Mouse (Mus musculus): ENCODE data around the gene Abca12. TPM values are rescaled to one million over a fixed set of nuclear protein-coding genes. Genes with fewer than 3 reads are reported as not detected.

Gene Abca12
- polyA plus RNA-seq, 1 experiment from 2014 or later: not detected

GRCm38 (mm10) chr1:71307362-71307761, 107.3 kb downstream of the Abca12 start:
- no peak overlapping the region for H3K4me2 ChIP-seq (replicated peaks; ENCODE audit: low read depth, low read length)
- H3K9ac ChIP-seq (ENCODE audit: low read depth, low read length): no peak overlapping the region
- 66% methylated on average over 2 of the region's 2 CpGs for WGBS
- no peaks in the 10 kb centered on the region for H3K36me3 ChIP-seq (ENCODE audit: control insufficient read depth, insufficient read depth, low read length)
- no peak for ATAC-seq (ENCODE audit: low FRiP score)
- DNase-seq (ENCODE audit: low spot score): no peak
- no peaks in the 10 kb centered on the region for H3K4me1 ChIP-seq (replicated peaks; ENCODE audit: control insufficient read depth, insufficient read depth, low read length)
- no peaks in the 10 kb centered on the region for H3K27me3 ChIP-seq (ENCODE audit: control insufficient read depth, insufficient read depth, low read length)
- no peak overlapping the region for H3K27ac ChIP-seq (ENCODE audit: low read depth, low read length)
- no peak overlapping the region for H3K4me3 ChIP-seq (ENCODE audit: low read depth, low read length)
- H3K9me3 ChIP-seq (ENCODE audit: control insufficient read depth, low read length): no peaks in the 10 kb centered on the region

- no peak overlapping the region for H3K9ac ChIP-seq (ENCODE audit: low read depth, low read length)
- no peak overlapping the region for H3K4me2 ChIP-seq (replicated peaks; ENCODE audit: low read depth, low read length)
- no peak for DNase-seq (ENCODE audit: low spot score)
- H3K27me3 ChIP-seq (ENCODE audit: control insufficient read depth, insufficient read depth, low read length): no peaks in the 10 kb centered on the region
- no peaks in the 10 kb centered on the region for H3K4me1 ChIP-seq (replicated peaks; ENCODE audit: control insufficient read depth, insufficient read depth, low read length)
- no peak overlapping the region for H3K4me3 ChIP-seq (ENCODE audit: low read depth, low read length)
- WGBS: 59% methylated on average over 3 of the region's 3 CpGs
- no peaks in the 10 kb centered on the region for H3K36me3 ChIP-seq (ENCODE audit: control insufficient read depth, insufficient read depth, low read length)
- no peaks in the 10 kb centered on the region for H3K9me3 ChIP-seq (ENCODE audit: control insufficient read depth, low read length)
- ATAC-seq (ENCODE audit: low FRiP score): no peak
- H3K27ac ChIP-seq (ENCODE audit: low read depth, low read length): no peak overlapping the region
Observed at GRCm38 (mm10) chr1:71306196-71306595, 108.5 kb downstream of the Abca12 start.

GRCm38 (mm10) chr1:71304588-71304987, 110.1 kb downstream of the Abca12 start:
- Histone ChIP-seq H3K9me3 (ENCODE audit: control insufficient read depth, low read length) (no peaks in the 10 kb centered on the region), H3K36me3 (ENCODE audit: control insufficient read depth, insufficient read depth, low read length) (no peaks in the 10 kb centered on the region), H3K4me3 (ENCODE audit: low read depth, low read length) (no peak overlapping the region), H3K27ac (ENCODE audit: low read depth, low read length) (no peak overlapping the region), H3K9ac (ENCODE audit: low read depth, low read length) (no peak overlapping the region), H3K27me3 (ENCODE audit: control insufficient read depth, insufficient read depth, low read length) (no peaks in the 10 kb centered on the region), H3K4me2 (replicated peaks; ENCODE audit: low read depth, low read length) (no peak overlapping the region), H3K4me1 (replicated peaks; ENCODE audit: control insufficient read depth, insufficient read depth, low read length) (no peaks in the 10 kb centered on the region)
- DNase-seq (ENCODE audit: low spot score) (no peak), ATAC-seq (ENCODE audit: low FRiP score) (no peak)
- 92% methylated on average over 2 of the region's 2 CpGs for WGBS

GRCm38 (mm10) chr1:71297021-71297420, 117.7 kb downstream of the Abca12 start:
- no peak overlapping the region for H3K4me3 ChIP-seq (ENCODE audit: low read depth, low read length)
- DNase-seq (ENCODE audit: low spot score) (no peak), ATAC-seq (ENCODE audit: low FRiP score) (no peak)
- no peak overlapping the region for H3K27ac ChIP-seq (ENCODE audit: low read depth, low read length)
- no peaks in the 10 kb centered on the region for H3K4me1 ChIP-seq (replicated peaks; ENCODE audit: control insufficient read depth, insufficient read depth, low read length)
- no peak overlapping the region for H3K9ac ChIP-seq (ENCODE audit: low read depth, low read length)
- no peak overlapping the region for H3K4me2 ChIP-seq (replicated peaks; ENCODE audit: low read depth, low read length)
- 76% methylated on average over 2 of the region's 2 CpGs for WGBS
- H3K36me3 ChIP-seq (ENCODE audit: control insufficient read depth, insufficient read depth, low read length): no peaks in the 10 kb centered on the region
- H3K9me3 ChIP-seq (ENCODE audit: control insufficient read depth, low read length): no peaks in the 10 kb centered on the region
- H3K27me3 ChIP-seq (ENCODE audit: control insufficient read depth, insufficient read depth, low read length): no peaks in the 10 kb centered on the region

- no peak for DNase-seq (ENCODE audit: low spot score)
- no peak for ATAC-seq (ENCODE audit: low FRiP score)
- WGBS: 88% methylated on average over 2 of the region's 2 CpGs
- no peak overlapping the region for H3K4me2 ChIP-seq (replicated peaks; ENCODE audit: low read depth, low read length)
- no peak overlapping the region for H3K4me3 ChIP-seq (ENCODE audit: low read depth, low read length)
- no peaks in the 10 kb centered on the region for H3K9me3 ChIP-seq (ENCODE audit: control insufficient read depth, low read length)
- no peaks in the 10 kb centered on the region for H3K4me1 ChIP-seq (replicated peaks; ENCODE audit: control insufficient read depth, insufficient read depth, low read length)
- H3K27me3 ChIP-seq (ENCODE audit: control insufficient read depth, insufficient read depth, low read length): no peaks in the 10 kb centered on the region
- no peak overlapping the region for H3K9ac ChIP-seq (ENCODE audit: low read depth, low read length)
- no peaks in the 10 kb centered on the region for H3K36me3 ChIP-seq (ENCODE audit: control insufficient read depth, insufficient read depth, low read length)
- no peak overlapping the region for H3K27ac ChIP-seq (ENCODE audit: low read depth, low read length)
Observed at GRCm38 (mm10) chr1:71296585-71296984, 118.1 kb downstream of the Abca12 start.

- Histone ChIP-seq H3K9ac (ENCODE audit: low read depth, low read length) (no peak overlapping the region), H3K36me3 (ENCODE audit: control insufficient read depth, insufficient read depth, low read length) (no peaks in the 10 kb centered on the region), H3K4me1 (replicated peaks; ENCODE audit: control insufficient read depth, insufficient read depth, low read length) (no peaks in the 10 kb centered on the region), H3K4me3 (ENCODE audit: low read depth, low read length) (no peak overlapping the region), H3K27me3 (ENCODE audit: control insufficient read depth, insufficient read depth, low read length) (no peaks in the 10 kb centered on the region), H3K27ac (ENCODE audit: low read depth, low read length) (no peak overlapping the region), H3K4me2 (replicated peaks; ENCODE audit: low read depth, low read length) (no peak overlapping the region), H3K9me3 (ENCODE audit: control insufficient read depth, low read length) (no peaks in the 10 kb centered on the region)
- WGBS: 47% methylated on average over 3 of the region's 3 CpGs
- DNase-seq (ENCODE audit: low spot score) (peak; percentile 24), ATAC-seq (ENCODE audit: low FRiP score) (peak; percentile 77)
Observed at GRCm38 (mm10) chr1:71291917-71292316, 122.8 kb downstream of the Abca12 start.

- no peaks in the 10 kb centered on the region for H3K36me3 ChIP-seq (ENCODE audit: control insufficient read depth, insufficient read depth, low read length)
- ATAC-seq (ENCODE audit: low FRiP score): no peak
- no peak overlapping the region for H3K4me3 ChIP-seq (ENCODE audit: low read depth, low read length)
Observed at GRCm38 (mm10) chr1:71289511-71289910, 125.2 kb downstream of the Abca12 start.

GRCm38 (mm10) chr1:71276940-71277339, 137.8 kb downstream of the Abca12 start:
- no peaks in the 10 kb centered on the region for H3K4me1 ChIP-seq (replicated peaks; ENCODE audit: control insufficient read depth, insufficient read depth, low read length)
- H3K9me3 ChIP-seq (ENCODE audit: control insufficient read depth, low read length): no peaks in the 10 kb centered on the region
- no peak overlapping the region for H3K27ac ChIP-seq (ENCODE audit: low read depth, low read length)
- H3K9ac ChIP-seq (ENCODE audit: low read depth, low read length): no peak overlapping the region
- DNase-seq (ENCODE audit: low spot score): no peak
- ATAC-seq (ENCODE audit: low FRiP score): no peak
- H3K36me3 ChIP-seq (ENCODE audit: control insufficient read depth, insufficient read depth, low read length): no peaks in the 10 kb centered on the region
- WGBS: 63% methylated on average over 5 of the region's 5 CpGs
- no peak overlapping the region for H3K4me2 ChIP-seq (replicated peaks; ENCODE audit: low read depth, low read length)
- no peak overlapping the region for H3K4me3 ChIP-seq (ENCODE audit: low read depth, low read length)
- H3K27me3 ChIP-seq (ENCODE audit: control insufficient read depth, insufficient read depth, low read length): no peaks in the 10 kb centered on the region

More at GRCm38 (mm10) chr1:71289511-71289910, 125.2 kb downstream of the Abca12 start:
- Histone ChIP-seq H3K9me3 (ENCODE audit: control insufficient read depth, low read length) (no peaks in the 10 kb centered on the region), H3K27me3 (ENCODE audit: control insufficient read depth, insufficient read depth, low read length) (no peaks in the 10 kb centered on the region), H3K4me2 (replicated peaks; ENCODE audit: low read depth, low read length) (no peak overlapping the region), H3K4me1 (replicated peaks; ENCODE audit: control insufficient read depth, insufficient read depth, low read length) (no peaks in the 10 kb centered on the region), H3K9ac (ENCODE audit: low read depth, low read length) (no peak overlapping the region), H3K27ac (ENCODE audit: low read depth, low read length) (no peak overlapping the region)
- peak; percentile 74 for DNase-seq (ENCODE audit: low spot score)
- 17% methylated on average over 5 of the region's 5 CpGs for WGBS

GRCm38 (mm10) chr1:71272550-71272949, 142.2 kb downstream of the Abca12 start:
- H3K36me3 ChIP-seq (ENCODE audit: control insufficient read depth, insufficient read depth, low read length): no peaks in the 10 kb centered on the region
- H3K4me3 ChIP-seq (ENCODE audit: low read depth, low read length): no peak overlapping the region
- no peaks in the 10 kb centered on the region for H3K9me3 ChIP-seq (ENCODE audit: control insufficient read depth, low read length)
- no peak for DNase-seq (ENCODE audit: low spot score)
- no peaks in the 10 kb centered on the region for H3K27me3 ChIP-seq (ENCODE audit: control insufficient read depth, insufficient read depth, low read length)
- no peak overlapping the region for H3K4me2 ChIP-seq (replicated peaks; ENCODE audit: low read depth, low read length)
- no peak overlapping the region for H3K27ac ChIP-seq (ENCODE audit: low read depth, low read length)
- no peaks in the 10 kb centered on the region for H3K4me1 ChIP-seq (replicated peaks; ENCODE audit: control insufficient read depth, insufficient read depth, low read length)
- no peak overlapping the region for H3K9ac ChIP-seq (ENCODE audit: low read depth, low read length)
- no peak for ATAC-seq (ENCODE audit: low FRiP score)
- WGBS: 79% methylated on average over 7 of the region's 7 CpGs

Measured in hindbrain, embryonic 11.5 days (tissue).